Mouse (Mus musculus): ENCODE data around the gene Vps45. TPM values are rescaled to one million over a fixed set of nuclear protein-coding genes. Genes with fewer than 3 reads are reported as not detected.

Gene Vps45
- total and polyA plus RNA-seq, 3 experiments = 6.1 to 28.7 (median 16.1) TPM

- H3K4me1 ChIP-seq (ENCODE audit: insufficient read depth, low read depth, low read length) = peaks cover 47% of the 10 kb centered on the region
- peaks cover 46% of the 10 kb centered on the region for H3K27me3 ChIP-seq (ENCODE audit: insufficient read depth, low read length)
- DNase-seq (ENCODE audit: low spot score) (no peak), ATAC-seq (ENCODE audit: extremely low read depth, insufficient number of reproducible peaks, low FRiP score, poor library complexity, severe bottlenecking) (no peak)
- TF ChIP-seq CTCF (IDR thresholded peaks at IDR 0.05; ENCODE audit: low read depth, low read length) (no peak), TAL1 (conservative IDR thresholded peaks at IDR 0.05; ENCODE audit: low read depth, low read length) (no peak), GATA2 (IDR thresholded peaks at IDR 0.05; ENCODE audit: borderline replicate concordance, low read depth, low read length) (no peak), POLR2AphosphoS5 (IDR thresholded peaks at IDR 0.05; ENCODE audit: insufficient replicate concordance, low read depth, low read length) (no peak), GATA1 (IDR thresholded peaks at IDR 0.05; ENCODE audit: borderline replicate concordance, low read length) (no peak)
- H3K4me3 ChIP-seq (ENCODE audit: low read depth, low read length) = no peak overlapping the region
- peaks cover 18% of the 10 kb centered on the region for H3K36me3 ChIP-seq (replicated peaks)
- H3K9me3 ChIP-seq (replicated peaks) = no peaks in the 10 kb centered on the region
These were observed 67.8 kb downstream of the Vps45 start for GRCm38 (mm10) chr3:95990413-95990941.

- peaks cover 45% of the 10 kb centered on the region for H3K27me3 ChIP-seq (ENCODE audit: insufficient read depth, low read length)
- peaks cover 4% of the 10 kb centered on the region for H3K9me3 ChIP-seq (replicated peaks)
- DNase-seq (ENCODE audit: low spot score) = no peak
- H3K36me3 ChIP-seq (replicated peaks) = peaks cover 18% of the 10 kb centered on the region
- H3K4me1 ChIP-seq (ENCODE audit: insufficient read depth, low read depth, low read length) = peaks cover 37% of the 10 kb centered on the region
- TF ChIP-seq TAL1 (conservative IDR thresholded peaks at IDR 0.05; ENCODE audit: low read depth, low read length) = no peak
- no peak for TF ChIP-seq GATA2 (IDR thresholded peaks at IDR 0.05; ENCODE audit: borderline replicate concordance, low read depth, low read length)
- TF ChIP-seq POLR2AphosphoS5 (IDR thresholded peaks at IDR 0.05; ENCODE audit: insufficient replicate concordance, low read depth, low read length) = no peak
- no peak for TF ChIP-seq CTCF (IDR thresholded peaks at IDR 0.05; ENCODE audit: low read depth, low read length)
- no peak for TF ChIP-seq GATA1 (IDR thresholded peaks at IDR 0.05; ENCODE audit: borderline replicate concordance, low read length)
- H3K4me3 ChIP-seq (ENCODE audit: low read depth, low read length) = no peak overlapping the region
- ATAC-seq (ENCODE audit: extremely low read depth, insufficient number of reproducible peaks, low FRiP score, poor library complexity, severe bottlenecking) = no peak
These were observed 69.3 kb downstream of the Vps45 start for GRCm38 (mm10) chr3:95988969-95989368.

- H3K4me1 ChIP-seq (ENCODE audit: insufficient read depth, low read depth, low read length) = peaks cover 32% of the 10 kb centered on the region
- TF ChIP-seq TAL1 (conservative IDR thresholded peaks at IDR 0.05; ENCODE audit: low read depth, low read length) = no peak
- TF ChIP-seq CTCF (IDR thresholded peaks at IDR 0.05; ENCODE audit: low read depth, low read length) = no peak
- TF ChIP-seq POLR2AphosphoS5 (IDR thresholded peaks at IDR 0.05; ENCODE audit: insufficient replicate concordance, low read depth, low read length) = no peak
- TF ChIP-seq GATA2 (IDR thresholded peaks at IDR 0.05; ENCODE audit: borderline replicate concordance, low read depth, low read length) = no peak
- TF ChIP-seq GATA1 (IDR thresholded peaks at IDR 0.05; ENCODE audit: borderline replicate concordance, low read length) = no peak
- H3K36me3 ChIP-seq (replicated peaks) = peaks cover 18% of the 10 kb centered on the region
- H3K4me3 ChIP-seq (ENCODE audit: low read depth, low read length) = no peak overlapping the region
- ATAC-seq (ENCODE audit: extremely low read depth, insufficient number of reproducible peaks, low FRiP score, poor library complexity, severe bottlenecking) = no peak
- peaks cover 41% of the 10 kb centered on the region for H3K27me3 ChIP-seq (ENCODE audit: insufficient read depth, low read length)
- H3K9me3 ChIP-seq (replicated peaks) = peaks cover 5% of the 10 kb centered on the region
- DNase-seq (ENCODE audit: low spot score) = no peak
These were observed 70.1 kb downstream of the Vps45 start for GRCm38 (mm10) chr3:95988138-95988537.

GRCm38 (mm10) chr3:95987386-95988110 is 70.7 kb downstream of the Vps45 start:
- Histone ChIP-seq H3K36me3 (replicated peaks) (peaks cover 18% of the 10 kb centered on the region), H3K4me3 (ENCODE audit: low read depth, low read length) (no peak overlapping the region), H3K9me3 (replicated peaks) (peaks cover 5% of the 10 kb centered on the region), H3K4me1 (ENCODE audit: insufficient read depth, low read depth, low read length) (peaks cover 32% of the 10 kb centered on the region), H3K27me3 (ENCODE audit: insufficient read depth, low read length) (peaks cover 36% of the 10 kb centered on the region)
- ATAC-seq (ENCODE audit: extremely low read depth, insufficient number of reproducible peaks, low FRiP score, poor library complexity, severe bottlenecking) = peak; percentile 51; the same call in 1 of the 2 replicates
- DNase-seq (ENCODE audit: low spot score) = peak; percentile 58
- TF ChIP-seq GATA2 (IDR thresholded peaks at IDR 0.05; ENCODE audit: borderline replicate concordance, low read depth, low read length) (no peak), POLR2AphosphoS5 (IDR thresholded peaks at IDR 0.05; ENCODE audit: insufficient replicate concordance, low read depth, low read length) (no peak), TAL1 (conservative IDR thresholded peaks at IDR 0.05; ENCODE audit: low read depth, low read length) (no peak), CTCF (IDR thresholded peaks at IDR 0.05; ENCODE audit: low read depth, low read length) (no peak), GATA1 (IDR thresholded peaks at IDR 0.05; ENCODE audit: borderline replicate concordance, low read length) (no peak)

GRCm38 (mm10) chr3:95986984-95987383 is 71.3 kb downstream of the Vps45 start:
- Histone ChIP-seq H3K9me3 (replicated peaks) (peaks cover 5% of the 10 kb centered on the region), H3K4me3 (ENCODE audit: low read depth, low read length) (no peak overlapping the region), H3K4me1 (ENCODE audit: insufficient read depth, low read depth, low read length) (peaks cover 32% of the 10 kb centered on the region), H3K36me3 (replicated peaks) (peaks cover 18% of the 10 kb centered on the region), H3K27me3 (ENCODE audit: insufficient read depth, low read length) (peaks cover 34% of the 10 kb centered on the region)
- DNase-seq (ENCODE audit: low spot score) (no peak), ATAC-seq (ENCODE audit: extremely low read depth, insufficient number of reproducible peaks, low FRiP score, poor library complexity, severe bottlenecking) (no peak)
- TF ChIP-seq GATA1 (IDR thresholded peaks at IDR 0.05; ENCODE audit: borderline replicate concordance, low read length) = no peak
- no peak for TF ChIP-seq TAL1 (conservative IDR thresholded peaks at IDR 0.05; ENCODE audit: low read depth, low read length)
- no peak for TF ChIP-seq CTCF (IDR thresholded peaks at IDR 0.05; ENCODE audit: low read depth, low read length)
- TF ChIP-seq POLR2AphosphoS5 (IDR thresholded peaks at IDR 0.05; ENCODE audit: insufficient replicate concordance, low read depth, low read length) = no peak
- TF ChIP-seq GATA2 (IDR thresholded peaks at IDR 0.05; ENCODE audit: borderline replicate concordance, low read depth, low read length) = no peak

GRCm38 (mm10) chr3:95986001-95986622 is 72.2 kb downstream of the Vps45 start:
- Histone ChIP-seq H3K27me3 (ENCODE audit: insufficient read depth, low read length) (peaks cover 42% of the 10 kb centered on the region), H3K4me3 (ENCODE audit: low read depth, low read length) (peak overlapping the region; percentile 36; the same call in 1 of the 2 replicates), H3K36me3 (replicated peaks) (peaks cover 18% of the 10 kb centered on the region), H3K9me3 (replicated peaks) (peaks cover 5% of the 10 kb centered on the region), H3K4me1 (ENCODE audit: insufficient read depth, low read depth, low read length) (peaks cover 32% of the 10 kb centered on the region)
- no peak for TF ChIP-seq POLR2AphosphoS5 (IDR thresholded peaks at IDR 0.05; ENCODE audit: insufficient replicate concordance, low read depth, low read length)
- no peak for TF ChIP-seq GATA1 (IDR thresholded peaks at IDR 0.05; ENCODE audit: borderline replicate concordance, low read length)
- TF ChIP-seq GATA2 (IDR thresholded peaks at IDR 0.05; ENCODE audit: borderline replicate concordance, low read depth, low read length) = no peak
- no peak for TF ChIP-seq TAL1 (conservative IDR thresholded peaks at IDR 0.05; ENCODE audit: low read depth, low read length)
- no peak for TF ChIP-seq CTCF (IDR thresholded peaks at IDR 0.05; ENCODE audit: low read depth, low read length)
- ATAC-seq (ENCODE audit: extremely low read depth, insufficient number of reproducible peaks, low FRiP score, poor library complexity, severe bottlenecking) (peak; percentile 51), DNase-seq (ENCODE audit: low spot score) (no peak)
